8 mouse cellular contexts compared by ENCODE assay signal in genomic region chr11:116108464-116109137, GRCm38 (mm10). TPM values are rescaled to one million over a fixed set of nuclear protein-coding genes. Genes with fewer than 3 reads are reported as not detected.
A peak's percentile ranks its signal among the peaks of the same experiment; 100 is the strongest.
DNase-seq lines count a peak whose midpoint lies in the region; ATAC-seq and TF ChIP-seq lines count a peak whose summit lies in the region.

No protein-coding gene starts in this region.

- TF ChIP-seq CTCF in thymus, adult 2 months (IDR thresholded peaks at IDR 0.05; ENCODE audit: borderline replicate concordance, control insufficient read depth, extremely low read depth, insufficient read depth, low read length, poor library complexity) = no peak
- no peak for TF ChIP-seq CTCF in gastrocnemius, adult 2 months (IDR thresholded peaks at IDR 0.05)
- TF ChIP-seq CTCF in liver, embryonic 14.5 days (IDR thresholded peaks at IDR 0.05; ENCODE audit: low read depth) = no peak
- no peak for TF ChIP-seq CTCF in olfactory bulb, adult 2 months (IDR thresholded peaks at IDR 0.05; ENCODE audit: insufficient read depth, low read depth, low read length)

- intact Hi-C loops in gastrocnemius, adult 2 months (cut with DNase I) = no loop called here

- peak overlapping the region; percentile 59 for H3K4me2 ChIP-seq in hindbrain, embryonic 15.5 days
- H3K4me2 ChIP-seq in liver, embryonic 14.5 days (ENCODE audit: low read depth) = peak overlapping the region; percentile 56

- H3K36me3 ChIP-seq in thymus, adult 2 months (ENCODE audit: control insufficient read depth, insufficient read depth, low read length) = no peaks in the 10 kb centered on the region
- no peaks in the 10 kb centered on the region for H3K36me3 ChIP-seq in hindbrain, embryonic 15.5 days
- no peaks in the 10 kb centered on the region for H3K36me3 ChIP-seq in liver, embryonic 14.5 days (replicated peaks; ENCODE audit: control insufficient read depth, insufficient read depth, low read depth)

- WGBS in thymus, adult 2 months = 68% methylated on average over 23 of the region's 23 CpGs
- 3% methylated on average over 22 of the region's 23 CpGs for WGBS in hindbrain, embryonic 15.5 days
- WGBS in liver, embryonic 14.5 days (ENCODE audit: insufficient replicate concordance) = 22% methylated on average over 23 of the region's 23 CpGs
- WGBS in olfactory bulb, adult 2 months = 4% methylated on average over 23 of the region's 23 CpGs

- peaks cover 11% of the 10 kb centered on the region; the same call in 1 of the 2 replicates for H3K27me3 ChIP-seq in thymus, adult 2 months (ENCODE audit: control insufficient read depth, insufficient read depth, low read length)
- peaks cover 63% of the 10 kb centered on the region for H3K27me3 ChIP-seq in hindbrain, embryonic 15.5 days
- H3K27me3 ChIP-seq in liver, embryonic 14.5 days (ENCODE audit: control insufficient read depth, insufficient read depth, low read length) = peaks cover 38% of the 10 kb centered on the region

- no peak for TF ChIP-seq EP300 in liver, embryonic 14.5 days (IDR thresholded peaks at IDR 0.05; ENCODE audit: low read depth)

- H3K27ac ChIP-seq in thymus, adult 2 months (ENCODE audit: control insufficient read depth, insufficient read depth, low read length) = peak overlapping the region; percentile 19; the same call in 1 of the 2 replicates
- peak overlapping the region; percentile 91 for H3K27ac ChIP-seq in gastrocnemius, adult 2 months
- no peak overlapping the region for H3K27ac ChIP-seq in hindbrain, embryonic 15.5 days (replicated peaks)
- no peak overlapping the region for H3K27ac ChIP-seq in liver, embryonic 14.5 days
- H3K27ac ChIP-seq in olfactory bulb, adult 2 months (ENCODE audit: insufficient read depth, low read depth, low read length) = no peak overlapping the region

- no peaks in the 10 kb centered on the region for H3K9me3 ChIP-seq in hindbrain, embryonic 15.5 days
- H3K9me3 ChIP-seq in liver, embryonic 14.5 days (ENCODE audit: control insufficient read depth, low read length) = no peaks in the 10 kb centered on the region

- no peak for ATAC-seq in hindbrain, embryonic 15.5 days (ENCODE audit: low FRiP score, low read depth)
- ATAC-seq in liver, embryonic 14.5 days (ENCODE audit: insufficient read depth) = no peak
- no peak for ATAC-seq in erythroid progenitor cell, adult 5-6 weeks (replicated peaks; ENCODE audit: low FRiP score, poor library complexity, severe bottlenecking)

- peaks cover 8% of the 10 kb centered on the region; the same call in 1 of the 2 replicates for H3K4me1 ChIP-seq in thymus, adult 2 months (replicated peaks; ENCODE audit: control insufficient read depth, insufficient read depth, low read length)
- H3K4me1 ChIP-seq in hindbrain, embryonic 15.5 days (replicated peaks) = peaks cover 41% of the 10 kb centered on the region
- H3K4me1 ChIP-seq in liver, embryonic 14.5 days (replicated peaks; ENCODE audit: control insufficient read depth in 2 of 2, insufficient read depth in 2 of 2, low read length in 1 of 2) = peaks cover 2 to 15% of the 10 kb centered on the region in 2 experiments; a peak in 3 of 4 replicates
- peaks cover 41% of the 10 kb centered on the region for H3K4me1 ChIP-seq in olfactory bulb, adult 2 months (ENCODE audit: control insufficient read depth, insufficient read depth, low read length)

- 0 out of 2 replicates have a peak overlapping the region, but pooled peaks have one; percentile 35 for H3K9ac ChIP-seq in hindbrain, embryonic 15.5 days
- no peak overlapping the region for H3K9ac ChIP-seq in liver, embryonic 14.5 days (replicated peaks)

- TF ChIP-seq POLR2A in thymus, adult 2 months (IDR thresholded peaks at IDR 0.05; ENCODE audit: control insufficient read depth, extremely low read depth, insufficient read depth, low read length, poor library complexity) = no peak
- TF ChIP-seq POLR2A in olfactory bulb, adult 2 months (IDR thresholded peaks at IDR 0.05; ENCODE audit: insufficient read depth, low read depth, low read length) = no peak

- no peak for DNase-seq in thymus, adult 2 months
- DNase-seq in thymus, postnatal 0 days (ENCODE audit: low spot score) = no peak
- peak; percentile 89 for DNase-seq in gastrocnemius, adult 2 months
- no peak for DNase-seq in liver, embryonic 14.5 days (ENCODE audit: low read depth in 3 of 3, low spot score in 3 of 3)
- no peak for DNase-seq in thymus, postnatal 10 days (ENCODE audit: low spot score in 2 of 2)

- H3K4me3 ChIP-seq in thymus, adult 2 months (ENCODE audit: control insufficient read depth, insufficient read depth, low read length) = 0 out of 2 replicates have a peak overlapping the region, but pooled peaks have one; percentile 7
- H3K4me3 ChIP-seq in gastrocnemius, adult 2 months = peak overlapping the region; percentile 93
- peak overlapping the region; percentile 40 for H3K4me3 ChIP-seq in hindbrain, embryonic 15.5 days
- peak overlapping the region in 1 of 2 experiments; percentile 25; a peak in 1 of 4 replicates for H3K4me3 ChIP-seq in liver, embryonic 14.5 days (ENCODE audit: insufficient read depth in 1 of 2, low read depth in 2 of 2, low read length in 2 of 2)
- H3K4me3 ChIP-seq in olfactory bulb, adult 2 months (ENCODE audit: insufficient read depth, low read depth, low read length) = peak overlapping the region; percentile 19; the same call in 1 of the 2 replicates

RNA-seq across cellular contexts. Expression of gene Trim47, which starts 18.4 kb away (rescaled TPM):
- 27.6 and 30.0 TPM in 2 replicates for polyA plus RNA-seq in thymus, adult 2 months (2012; rRNA removed)
- polyA plus RNA-seq in thymus, postnatal 0 days (2015; fragmentation: Nextera tagmentation; extraction: Ambion mirVana) = 10.8 and 10.9 TPM in 2 replicates
- 10 to 100 TPM in 1 of 2 experiments, 1 to 10 TPM in 1; 6.0 to 12.2 TPM for total RNA-seq in gastrocnemius, adult 2 months (2021)
- 10.9 and 11.6 TPM in 2 replicates for polyA plus RNA-seq in hindbrain, embryonic 15.5 days (2015; fragmentation: Nextera tagmentation; extraction: Ambion mirVana)
- 1.8 and 2.0 TPM in 2 replicates for polyA plus RNA-seq in liver, embryonic 14.5 days (2012; rRNA removed)
- 2.2 and 3.2 TPM in 2 replicates for polyA plus RNA-seq in liver, embryonic 14.5 days (2014; fragmentation: Nextera tagmentation; extraction: Ambion mirVana)
- not detected in 2 replicates for polyA plus RNA-seq in olfactory bulb, adult 2 months (2012; ENCODE audit: insufficient read depth, insufficient read length, low replicate concordance, missing spikeins)
- 2.5 TPM in 1 of 2 replicates, not detected in the other for total RNA-seq in erythroid progenitor cell, adult 5-6 weeks (2015; ENCODE audit: low replicate concordance)
- 0.90 TPM in 1 of 2 replicates, not detected in the other for total RNA-seq in erythroid progenitor cell, adult 5-6 weeks (2017; ENCODE audit: low replicate concordance)

RNA-seq across cellular contexts. Expression of gene Wbp2, which starts 21.8 kb away (rescaled TPM):
- 288 and 314 TPM in 2 replicates for polyA plus RNA-seq in thymus, adult 2 months (2012; rRNA removed)
- polyA plus RNA-seq in thymus, postnatal 0 days (2015; fragmentation: Nextera tagmentation; extraction: Ambion mirVana) = 75.1 and 97.4 TPM in 2 replicates
- total RNA-seq in gastrocnemius, adult 2 months (2021) = 10 to 100 TPM; 77.2 to 81.8 TPM
- 149 and 196 TPM in 2 replicates for polyA plus RNA-seq in hindbrain, embryonic 15.5 days (2015; fragmentation: Nextera tagmentation; extraction: Ambion mirVana)
- 46.2 and 57.4 TPM in 2 replicates for polyA plus RNA-seq in liver, embryonic 14.5 days (2012; rRNA removed)
- polyA plus RNA-seq in liver, embryonic 14.5 days (2014; fragmentation: Nextera tagmentation; extraction: Ambion mirVana) = 74.5 and 87.6 TPM in 2 replicates
- 339 TPM in 1 of 2 replicates, not detected in the other for polyA plus RNA-seq in olfactory bulb, adult 2 months (2012; ENCODE audit: insufficient read depth, insufficient read length, low replicate concordance, missing spikeins)
- total RNA-seq in erythroid progenitor cell, adult 5-6 weeks (2015; ENCODE audit: low replicate concordance) = 114 and 127 TPM in 2 replicates
- total RNA-seq in erythroid progenitor cell, adult 5-6 weeks (2017; ENCODE audit: low replicate concordance) = 43.8 and 56.9 TPM in 2 replicates

RNA-seq across cellular contexts. Expression of gene Trim65, which starts 22.3 kb away (rescaled TPM):
- polyA plus RNA-seq in thymus, adult 2 months (2012; rRNA removed) = 24.5 and 26.7 TPM in 2 replicates
- 2.6 and 3.1 TPM in 2 replicates for polyA plus RNA-seq in thymus, postnatal 0 days (2015; fragmentation: Nextera tagmentation; extraction: Ambion mirVana)
- total RNA-seq in gastrocnemius, adult 2 months (2021) = 1 to 10 TPM; 4.2 to 6.6 TPM
- polyA plus RNA-seq in hindbrain, embryonic 15.5 days (2015; fragmentation: Nextera tagmentation; extraction: Ambion mirVana) = 3.0 and 4.0 TPM in 2 replicates
- polyA plus RNA-seq in liver, embryonic 14.5 days (2012; rRNA removed) = 1.4 and 1.5 TPM in 2 replicates
- polyA plus RNA-seq in liver, embryonic 14.5 days (2014; fragmentation: Nextera tagmentation; extraction: Ambion mirVana) = 0.83 and 0.97 TPM in 2 replicates
- polyA plus RNA-seq in olfactory bulb, adult 2 months (2012; ENCODE audit: insufficient read depth, insufficient read length, low replicate concordance, missing spikeins) = not detected in 2 replicates
- total RNA-seq in erythroid progenitor cell, adult 5-6 weeks (2015; ENCODE audit: low replicate concordance) = 4.0 and 4.6 TPM in 2 replicates
- 0.30 and 1.4 TPM in 2 replicates for total RNA-seq in erythroid progenitor cell, adult 5-6 weeks (2017; ENCODE audit: low replicate concordance)

RNA-seq across cellular contexts. Expression of gene Mrpl38, which starts 30.1 kb away (rescaled TPM):
- 49.0 and 54.7 TPM in 2 replicates for polyA plus RNA-seq in thymus, adult 2 months (2012; rRNA removed)
- polyA plus RNA-seq in thymus, postnatal 0 days (2015; fragmentation: Nextera tagmentation; extraction: Ambion mirVana) = 65.0 and 68.8 TPM in 2 replicates
- total RNA-seq in gastrocnemius, adult 2 months (2021) = 10 to 100 TPM; 47.5 to 61.5 TPM
- 86.2 and 89.0 TPM in 2 replicates for polyA plus RNA-seq in hindbrain, embryonic 15.5 days (2015; fragmentation: Nextera tagmentation; extraction: Ambion mirVana)
- 17.5 and 24.8 TPM in 2 replicates for polyA plus RNA-seq in liver, embryonic 14.5 days (2012; rRNA removed)
- polyA plus RNA-seq in liver, embryonic 14.5 days (2014; fragmentation: Nextera tagmentation; extraction: Ambion mirVana) = 39.5 and 49.2 TPM in 2 replicates
- polyA plus RNA-seq in olfactory bulb, adult 2 months (2012; ENCODE audit: insufficient read depth, insufficient read length, low replicate concordance, missing spikeins) = not detected in 2 replicates
- 9.2 and 16.9 TPM in 2 replicates for total RNA-seq in erythroid progenitor cell, adult 5-6 weeks (2015; ENCODE audit: low replicate concordance)
- 5.3 and 8.5 TPM in 2 replicates for total RNA-seq in erythroid progenitor cell, adult 5-6 weeks (2017; ENCODE audit: low replicate concordance)

RNA-seq across cellular contexts. Expression of gene Unc13d, which starts 30.8 kb away (rescaled TPM):
- 95.3 and 98.6 TPM in 2 replicates for polyA plus RNA-seq in thymus, adult 2 months (2012; rRNA removed)
- polyA plus RNA-seq in thymus, postnatal 0 days (2015; fragmentation: Nextera tagmentation; extraction: Ambion mirVana) = 32.4 and 34.7 TPM in 2 replicates
- under 1 TPM; 0.13 to 0.50 TPM for total RNA-seq in gastrocnemius, adult 2 months (2021)
- polyA plus RNA-seq in hindbrain, embryonic 15.5 days (2015; fragmentation: Nextera tagmentation; extraction: Ambion mirVana) = 1.0 and 1.6 TPM in 2 replicates
- polyA plus RNA-seq in liver, embryonic 14.5 days (2012; rRNA removed) = 18.7 and 19.6 TPM in 2 replicates
- 14.9 and 16.8 TPM in 2 replicates for polyA plus RNA-seq in liver, embryonic 14.5 days (2014; fragmentation: Nextera tagmentation; extraction: Ambion mirVana)
- polyA plus RNA-seq in olfactory bulb, adult 2 months (2012; ENCODE audit: insufficient read depth, insufficient read length, low replicate concordance, missing spikeins) = not detected in 2 replicates
- 2.5 and 6.5 TPM in 2 replicates for total RNA-seq in erythroid progenitor cell, adult 5-6 weeks (2015; ENCODE audit: low replicate concordance)
- 1.9 and 2.1 TPM in 2 replicates for total RNA-seq in erythroid progenitor cell, adult 5-6 weeks (2017; ENCODE audit: low replicate concordance)

Comparison
In these comparisons a context has a peak if more than half of its experiments do, and no peak if none do; other contexts are left out.
1. H3K27ac ChIP-seq: peak in thymus, adult 2 months (single experiment) and gastrocnemius, adult 2 months (single experiment); none in hindbrain, embryonic 15.5 days (single experiment), liver, embryonic 14.5 days (single experiment) and olfactory bulb, adult 2 months (single experiment).